Mouse (Mus musculus) myocyte (in vitro differentiated cells): ENCODE measurements around the gene Syne2.

ENCODE experiments used
- E2F4 ChIP-seq: IDR thresholded peaks from one replicate; pipeline ENCODE4 v1.6.1; 2011; ENCODE audit warnings: mild to moderate bottlenecking, control low read depth, moderate library complexity; ENCODE audit not compliant: insufficient read depth
- MAX ChIP-seq: IDR thresholded peaks from one replicate; pipeline ENCODE4 v1.6.1; 2011; ENCODE audit warnings: low read depth, mild to moderate bottlenecking, control low read depth
- POLR2A ChIP-seq: IDR thresholded peaks from one replicate; pipeline ENCODE4 v1.6.1; 2011; ENCODE audit warnings: low read depth, mild to moderate bottlenecking, control low read depth, moderate library complexity; ENCODE audit not compliant: insufficient read length
- POLR2AphosphoS2 ChIP-seq: IDR thresholded peaks from one replicate; pipeline ENCODE4 v1.6.1; 2011; ENCODE audit warnings: low read depth, control low read depth; ENCODE audit not compliant: insufficient read length
- USF1 ChIP-seq: IDR thresholded peaks from one replicate; pipeline ENCODE4 v1.6.1; 2011; ENCODE audit warnings: low read depth, mild to moderate bottlenecking, control low read depth, moderate library complexity

- TF ChIP-seq POLR2A, result no peak
- no peak for TF ChIP-seq MAX
- TF ChIP-seq USF1, result no peak
- no peak for TF ChIP-seq E2F4
- no peak for TF ChIP-seq POLR2AphosphoS2
These were observed 191.1 kb downstream of the Syne2 start for GRCm38 (mm10) chr12:76008991-76009390.
